Mouse (Mus musculus) kidney, adult 2 months (tissue): ENCODE results near the gene Inpp5d.

Experiments
- CTCF ChIP-seq: fragments of 200-500 bp; conservative IDR thresholded peaks from 2 replicates; pipeline ENCODE4 v1.5.1; 2011; ENCODE audit warnings: low read depth, mild to moderate bottlenecking, control low read depth, low read length, moderate library complexity, mixed read lengths; ENCODE audit not compliant: insufficient read depth, insufficient read length
- POLR2A ChIP-seq: fragments of 200-500 bp; IDR thresholded peaks from one replicate; pipeline ENCODE4 v1.6.1; 2011; ENCODE audit warnings: low read depth, low read length, control low read depth

DNA sequence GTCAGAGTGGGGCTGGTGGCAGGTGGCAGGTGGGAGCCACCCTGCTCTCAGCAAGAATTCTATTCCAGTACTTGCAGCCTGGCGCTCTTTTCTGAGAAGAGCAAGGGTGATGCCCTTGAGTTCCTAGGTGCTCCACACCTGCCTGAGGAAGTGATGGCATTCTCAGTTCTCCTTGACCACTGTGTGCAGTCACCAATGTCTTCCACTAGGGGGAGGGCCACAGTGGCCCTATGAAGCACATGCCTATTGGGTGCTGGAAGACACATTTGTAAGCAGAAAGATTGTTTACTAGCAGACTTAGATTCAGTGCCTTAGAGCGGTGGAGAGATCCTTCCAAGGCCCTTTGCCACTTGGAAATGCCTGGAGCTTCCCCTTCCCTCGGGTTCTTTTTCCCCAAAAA, 146.1 kb downstream of the Inpp5d start:
- no peak for TF ChIP-seq POLR2A
- TF ChIP-seq CTCF, result peak; percentile 78
